Mouse (Mus musculus) forebrain, postnatal 0 days (tissue): Measurements from ENCODE around the gene Golph3l. TPM values are rescaled to one million over a fixed set of nuclear protein-coding genes. Genes with fewer than 3 reads are reported as not detected.
A peak's percentile ranks its signal among the peaks of the same experiment; 100 is the strongest.

ENCODE experiments used
- ATAC-seq: fragments of 200-750 bp; cut with Nextera tagmentation; 2 replicates; pipeline ENCODE4 v1.8.0; 2017; ENCODE audit warnings: mild to moderate bottlenecking, moderate library complexity
- DNase-seq: peaks from one replicate; pipeline ENCODE4 v3.0.0-alpha.2; 2015
- H3K27ac ChIP-seq: fragments of 300-500 bp; sonication (generic); 2 replicates; pipeline ENCODE4 v1.5.1; 2014; ENCODE audit warnings: low read depth, mild to moderate bottlenecking, antibody characterized with exemption, low read length, moderate library complexity, mixed read lengths
- H3K27me3 ChIP-seq: fragments of 300-500 bp; sonication (generic); 2 replicates; pipeline ENCODE4 v1.6.1; 2014; ENCODE audit warnings: mild to moderate bottlenecking, low read length, mixed read lengths; ENCODE audit not compliant: insufficient read depth
- H3K36me3 ChIP-seq: fragments of 300-500 bp; sonication (generic); 2 replicates; pipeline ENCODE4 v1.6.1; 2014; ENCODE audit warnings: mild to moderate bottlenecking, moderate library complexity; ENCODE audit not compliant: insufficient read depth
- H3K4me1 ChIP-seq: fragments of 300-500 bp; sonication (generic); 2 replicates; pipeline ENCODE4 v1.6.1; 2014; ENCODE audit warnings: antibody characterized with exemption; ENCODE audit not compliant: insufficient read depth
- H3K4me2 ChIP-seq: fragments of 300-500 bp; sonication (generic); 2 replicates; pipeline ENCODE4 v1.6.1; 2014; ENCODE audit warnings: low read depth, mild to moderate bottlenecking, moderate library complexity
- H3K4me3 ChIP-seq: fragments of 300-500 bp; sonication (generic); 2 replicates; pipeline ENCODE4 v1.5.1; 2014; ENCODE audit warnings: low read depth, low read length, mixed read lengths
- H3K9ac ChIP-seq: fragments of 300-500 bp; sonication (generic); 2 replicates; pipeline ENCODE4 v1.6.1; 2014; ENCODE audit warnings: mild to moderate bottlenecking
- H3K9me3 ChIP-seq: fragments of 300-500 bp; sonication (generic); 2 replicates; pipeline ENCODE4 v1.6.1; 2016; ENCODE audit warnings: low read length
- CTCF ChIP-seq: sonication (generic); IDR thresholded peaks from 2 replicates; pipeline ENCODE4 v1.5.1; 2016; ENCODE audit warnings: antibody characterized with exemption, control low read depth, low read depth
- WGBS: fragments of 180-500 bp; shearing (Covaris S2); extraction: QIAGEN DNeasy Blood & Tissue Kit; methylation state at CpG from one replicate; pipeline ENCODE4 v1.1.7; 2014; 5-methylcytosine and 5-hydroxymethylcytosine counted together
- polyA plus RNA-seq: library from polyadenylated mRNA; unstranded; fragments of >200 nt; fragmentation: Nextera tagmentation; extraction: Ambion mirVana; gene quantifications from 2 replicates; pipeline ENCODE4 v1.2.1, GENCODE M21; 2015
- total RNA-seq: library from RNA; depleted of rRNA; stranded (reverse); fragments of >200 nt; gene quantifications from 2 replicates; pipeline ENCODE4 v1.2.3, GENCODE M21; 2014

Gene Golph3l
- total and polyA plus RNA-seq, 2 experiments from 2014 or later, result 19.2 to 28.5 TPM

- DNase-seq (no peak), ATAC-seq (no peak)
- Histone ChIP-seq H3K27ac (no peak overlapping the region), H3K27me3 (no peaks in the 10 kb centered on the region), H3K4me2 (peak overlapping the region; percentile 49), H3K9ac (peak overlapping the region; percentile 98; the same call in 1 of the 2 replicates), H3K4me1 (peaks cover 19% of the 10 kb centered on the region), H3K9me3 (no peaks in the 10 kb centered on the region), H3K4me3 (peak overlapping the region; percentile 83; the same call in 1 of the 2 replicates), H3K36me3 (peaks cover 6% of the 10 kb centered on the region; the same call in 1 of the 2 replicates)
- WGBS, result 91% methylated on average over 3 of the region's 3 CpGs
- TF ChIP-seq CTCF, result no peak
Observed at GRCm38 (mm10) chr3:95657711-95658110, 69.0 kb downstream of the Golph3l start.

- ATAC-seq, result peak; percentile 97
Observed at GRCm38 (mm10) chr3:95658236-95658867, 69.6 kb downstream of the Golph3l start, which contains the start of gene Mcl1. Gene Mcl1 (plus strand): TSS chr3:95658788.

GRCm38 (mm10) chr3:95658868-95659712 lies 70.4 kb downstream of the Golph3l start:
- Histone ChIP-seq H3K36me3 (peaks cover 18% of the 10 kb centered on the region), H3K9ac (peak overlapping the region; percentile 98), H3K27ac (peak overlapping the region; percentile 98), H3K9me3 (no peaks in the 10 kb centered on the region), H3K4me3 (peak overlapping the region; percentile 83), H3K4me2 (peak overlapping the region; percentile 75), H3K27me3 (no peaks in the 10 kb centered on the region), H3K4me1 (peaks cover 20% of the 10 kb centered on the region)
- no peak; the same call in 1 of the 2 replicates for TF ChIP-seq CTCF
- ATAC-seq (peak; percentile 69), DNase-seq (peak; percentile 76)
- 2% methylated on average over 91 of the region's 113 CpGs for WGBS

More at GRCm38 (mm10) chr3:95658236-95658867, 69.6 kb downstream of the Golph3l start, which contains the start of gene Mcl1:
- no peaks in the 10 kb centered on the region for H3K27me3 ChIP-seq
- H3K36me3 ChIP-seq, result peaks cover 11% of the 10 kb centered on the region
- H3K4me3 ChIP-seq, result peak within 1 kb of the TSS; percentile 83
- WGBS, result under 1% methylated on average over 43 of the region's 43 CpGs
- peaks cover 20% of the 10 kb centered on the region for H3K4me1 ChIP-seq
- H3K27ac ChIP-seq, result peak within 1 kb of the TSS; percentile 98
- H3K4me2 ChIP-seq, result peak within 1 kb of the TSS; percentile 75
- peak; percentile 94 for DNase-seq
- peak; percentile 38; the same call in 1 of the 2 replicates for TF ChIP-seq CTCF
- H3K9me3 ChIP-seq, result no peaks in the 10 kb centered on the region
- peak within 1 kb of the TSS; percentile 98 for H3K9ac ChIP-seq

- Histone ChIP-seq H3K4me2 (peak overlapping the region; percentile 75), H3K9ac (peak overlapping the region; percentile 98), H3K4me1 (peaks cover 20% of the 10 kb centered on the region), H3K9me3 (no peaks in the 10 kb centered on the region), H3K27ac (peak overlapping the region; percentile 98), H3K36me3 (peaks cover 25% of the 10 kb centered on the region), H3K27me3 (no peaks in the 10 kb centered on the region), H3K4me3 (peak overlapping the region; percentile 83)
- WGBS, result 3% methylated on average over 8 of the region's 8 CpGs
- ATAC-seq, result no peak
- no peak for TF ChIP-seq CTCF
- DNase-seq, result no peak
Observed at GRCm38 (mm10) chr3:95659948-95660347, 71.2 kb downstream of the Golph3l start.

GRCm38 (mm10) chr3:95660788-95661478 lies 72.2 kb downstream of the Golph3l start:
- 32% methylated on average over 2 of the region's 2 CpGs for WGBS
- no peak for ATAC-seq
- peaks cover 30% of the 10 kb centered on the region for H3K36me3 ChIP-seq

GRCm38 (mm10) chr3:95661945-95662715 lies 73.4 kb downstream of the Golph3l start:
- DNase-seq (no peak), ATAC-seq (no peak)
- H3K27me3 ChIP-seq, result no peaks in the 10 kb centered on the region
- TF ChIP-seq CTCF, result no peak
- H3K4me1 ChIP-seq, result peaks cover 20% of the 10 kb centered on the region
- H3K4me3 ChIP-seq, result no peak overlapping the region
- peaks cover 30% of the 10 kb centered on the region for H3K36me3 ChIP-seq
- no peaks in the 10 kb centered on the region for H3K9me3 ChIP-seq
- no peak overlapping the region for H3K27ac ChIP-seq
- no peak overlapping the region for H3K9ac ChIP-seq
- H3K4me2 ChIP-seq, result peak overlapping the region; percentile 17
- 71% methylated on average over 7 of the region's 7 CpGs for WGBS

More at GRCm38 (mm10) chr3:95660788-95661478, 72.2 kb downstream of the Golph3l start:
- no peak for DNase-seq
- peaks cover 20% of the 10 kb centered on the region for H3K4me1 ChIP-seq
- H3K9ac ChIP-seq, result peak overlapping the region; percentile 98
- H3K4me2 ChIP-seq, result peak overlapping the region; percentile 75
- H3K27me3 ChIP-seq, result no peaks in the 10 kb centered on the region
- peak overlapping the region; percentile 83 for H3K4me3 ChIP-seq
- TF ChIP-seq CTCF, result no peak
- H3K27ac ChIP-seq, result no peak overlapping the region
- no peaks in the 10 kb centered on the region for H3K9me3 ChIP-seq
